Mouse (Mus musculus) MEL (cell line): ENCODE measurements around the gene Pp2d1. TPM values are rescaled to one million over a fixed set of nuclear protein-coding genes. Genes with fewer than 3 reads are reported as not detected.

ENCODE experiments used
- DNase-seq: peaks from one replicate; pipeline ENCODE4 v3.0.0; 2011; ENCODE audit warnings: low read depth, low spot score
- H3K27ac ChIP-seq: 2 replicates; pipeline ENCODE4 v1.5.1; 2012; ENCODE audit warnings: low read depth, mild to moderate bottlenecking, control low read depth, low read length, moderate library complexity; ENCODE audit not compliant: control insufficient read depth
- H3K27me3 ChIP-seq, 2 experiments: fragments of 150-350 bp in 1 of 2; sonication (generic) in 1 of 2; 2 replicates each; pipeline ENCODE4 v1.6.1; 2012; ENCODE audit warnings: low read length in 2 of 2, mild to moderate bottlenecking in 2 of 2, improper control_type of control experiment in 1 of 2, moderate library complexity in 1 of 2; ENCODE audit not compliant: insufficient read depth in 2 of 2, control insufficient read depth in 1 of 2
- H3K36me3 ChIP-seq, 2 experiments: 2 replicates each; pipeline ENCODE4 v1.6.1; 2012 to 2014; ENCODE audit warnings: low read length in 2 of 2, improper control_type of control experiment in 1 of 2, inconsistent platforms in 1 of 2, mild to moderate bottlenecking in 1 of 2; ENCODE audit not compliant: insufficient read depth in 2 of 2, control insufficient read depth in 1 of 2
- H3K4me1 ChIP-seq, 2 experiments: fragments of 150-350 bp in 1 of 2; sonication (generic) in 1 of 2; 2 replicates each; pipeline ENCODE4 v1.6.1; 2012; ENCODE audit warnings: low read length in 2 of 2, improper control_type of control experiment in 1 of 2, mild to moderate bottlenecking in 1 of 2; ENCODE audit not compliant: insufficient read depth in 2 of 2, control insufficient read depth in 1 of 2
- H3K4me3 ChIP-seq, 2 experiments: fragments of 150-350 bp in 1 of 2; sonication (generic) in 1 of 2; 2 replicates each; pipeline ENCODE4 v1.5.1; 2012; ENCODE audit warnings: low read depth in 2 of 2, low read length in 2 of 2, mild to moderate bottlenecking in 2 of 2, moderate library complexity in 2 of 2, control low read depth in 1 of 2, improper control_type of control experiment in 1 of 2; ENCODE audit not compliant: control insufficient read depth in 1 of 2, insufficient read depth in 1 of 2
- H3K79me2 ChIP-seq: 2 replicates; pipeline ENCODE4 v1.6.1; 2012; ENCODE audit warnings: mild to moderate bottlenecking, low read length, moderate library complexity; ENCODE audit not compliant: control insufficient read depth, poor library complexity, insufficient read depth
- H3K9ac ChIP-seq: 2 replicates; pipeline ENCODE4 v1.6.1; 2012; ENCODE audit warnings: low read depth, mild to moderate bottlenecking, control low read depth, low read length, moderate library complexity; ENCODE audit not compliant: control insufficient read depth, poor library complexity, severe bottlenecking
- H3K9me3 ChIP-seq: fragments of 150-350 bp; sonication (generic); replicated peaks from 2 replicates; pipeline ENCODE4 v1.6.1; 2012; ENCODE audit warnings: mild to moderate bottlenecking, low read length, improper control_type of control experiment, moderate library complexity; ENCODE audit not compliant: insufficient read depth
- CHD1 ChIP-seq: IDR thresholded peaks from 2 replicates; pipeline ENCODE4 v1.6.1; 2012; ENCODE audit warnings: low read depth, mild to moderate bottlenecking, inconsistent platforms, low read length, improper control_type of control experiment
- CHD2 ChIP-seq: IDR thresholded peaks from 2 replicates; pipeline ENCODE4 v1.6.1; 2011; ENCODE audit warnings: low read length, improper control_type of control experiment
- CTCF ChIP-seq, 3 experiments: IDR thresholded peaks in 2 of 3; conservative IDR thresholded peaks in 1 of 3; 2 replicates each; pipeline ENCODE4 v1.5.1; 2011 to 2012; ENCODE audit warnings: low read length in 3 of 3, low read depth in 2 of 3, mild to moderate bottlenecking in 2 of 3, improper control_type of control experiment in 1 of 3, inconsistent platforms in 1 of 3, mixed read lengths in 1 of 3, moderate library complexity in 1 of 3; ENCODE audit not compliant: control insufficient read depth in 1 of 3, insufficient read depth in 1 of 3, poor library complexity in 1 of 3, severe bottlenecking in 1 of 3
- EP300 ChIP-seq, 2 experiments: IDR thresholded peaks; 2 replicates each; pipeline ENCODE4 v1.6.1; 2011; ENCODE audit warnings: improper control_type of control experiment in 2 of 2, low read length in 2 of 2, low read depth in 1 of 2, mild to moderate bottlenecking in 1 of 2
- GABPA ChIP-seq: IDR thresholded peaks from 2 replicates; pipeline ENCODE4 v1.6.1; 2012; ENCODE audit warnings: low read depth, mild to moderate bottlenecking, inconsistent platforms, low read length, improper control_type of control experiment, moderate library complexity
- GATA1 ChIP-seq: IDR thresholded peaks from 2 replicates; pipeline ENCODE4 v1.6.1; 2011; ENCODE audit warnings: low read depth, low read length, improper control_type of control experiment
- HCFC1 ChIP-seq: IDR thresholded peaks from 2 replicates; pipeline ENCODE4 v1.6.1; 2012; ENCODE audit warnings: low read depth, mild to moderate bottlenecking, inconsistent platforms, low read length, improper control_type of control experiment, moderate library complexity
- JUND ChIP-seq: IDR thresholded peaks from 2 replicates; pipeline ENCODE4 v1.6.1; 2011; ENCODE audit warnings: low read depth, mild to moderate bottlenecking, improper control_type of control experiment, low read length
- KAT2A ChIP-seq: conservative IDR thresholded peaks from 2 replicates; pipeline ENCODE4 v1.6.1; 2012; ENCODE audit warnings: low read depth, low read length, improper control_type of control experiment, inconsistent platforms
- MAX ChIP-seq: IDR thresholded peaks from 2 replicates; pipeline ENCODE4 v1.6.1; 2011; ENCODE audit warnings: low read length, improper control_type of control experiment
- MAZ ChIP-seq: IDR thresholded peaks from 2 replicates; pipeline ENCODE4 v1.6.1; 2012; ENCODE audit warnings: low read depth, mild to moderate bottlenecking, inconsistent platforms, low read length, improper control_type of control experiment
- MYB ChIP-seq: IDR thresholded peaks from 2 replicates; pipeline ENCODE4 v1.6.1; 2011; ENCODE audit warnings: mild to moderate bottlenecking, low read depth, low read length, improper control_type of control experiment
- MYC ChIP-seq: IDR thresholded peaks from 2 replicates; pipeline ENCODE4 v1.6.1; 2011; ENCODE audit warnings: low read depth, mild to moderate bottlenecking, low read length, improper control_type of control experiment, moderate library complexity
- POLR2AphosphoS2 ChIP-seq: IDR thresholded peaks from 2 replicates; pipeline ENCODE4 v1.6.1; 2011; ENCODE audit warnings: low read length, improper control_type of control experiment
- POLR2AphosphoS5 ChIP-seq: IDR thresholded peaks from 2 replicates; pipeline ENCODE4 v1.6.1; 2012; ENCODE audit warnings: low read depth, borderline replicate concordance, mild to moderate bottlenecking, inconsistent platforms, low read length, moderate library complexity, mixed read lengths
- SMC3 ChIP-seq: IDR thresholded peaks from 2 replicates; pipeline ENCODE4 v1.6.1; 2011; ENCODE audit warnings: low read depth, low read length, improper control_type of control experiment
- TCF12 ChIP-seq: IDR thresholded peaks from 2 replicates; pipeline ENCODE4 v1.6.1; 2014; ENCODE audit warnings: low read depth, mild to moderate bottlenecking, inconsistent platforms, low read length, improper control_type of control experiment, moderate library complexity
- UBTF ChIP-seq: IDR thresholded peaks from 2 replicates; pipeline ENCODE4 v1.6.1; 2012; ENCODE audit warnings: low read depth, mild to moderate bottlenecking, inconsistent platforms, low read length, improper control_type of control experiment, moderate library complexity, borderline replicate concordance; ENCODE audit not compliant: insufficient read depth
- USF1 ChIP-seq: IDR thresholded peaks from 2 replicates; pipeline ENCODE4 v1.6.1; 2014; ENCODE audit warnings: low read depth, mild to moderate bottlenecking, inconsistent platforms, low read length, improper control_type of control experiment, moderate library complexity
- ZKSCAN1 ChIP-seq: IDR thresholded peaks from 2 replicates; pipeline ENCODE4 v1.6.1; 2012; ENCODE audit warnings: low read depth, mild to moderate bottlenecking, inconsistent platforms, low read length, improper control_type of control experiment, moderate library complexity
- ZNF384 ChIP-seq: IDR thresholded peaks from 2 replicates; pipeline ENCODE4 v1.6.1; 2012; ENCODE audit warnings: low read depth, mild to moderate bottlenecking, inconsistent platforms, low read length, improper control_type of control experiment
- polyA plus RNA-seq, 2 experiments: library from polyadenylated mRNA; stranded (reverse) in 1 of 2; unstranded in 1 of 2; fragments of >175 nt in 1 of 2; fragments of >200 nt in 1 of 2; gene quantifications; 2 replicates each; pipeline versions ENCODE4 v1.2.1 to v1.2.4; 2012; ENCODE audit warnings: low replicate concordance in 2 of 2, low read depth in 1 of 2; ENCODE audit not compliant: insufficient read length in 2 of 2, insufficient read depth in 1 of 2, missing spikeins in 1 of 2
- total RNA-seq: library from RNA; depleted of rRNA; stranded (reverse); fragments of 300-350 nt; gene quantifications from 2 replicates; pipeline ENCODE4 v1.2.3, GENCODE M21; 2012

Pp2d1 gene
- total and polyA plus RNA-seq, 3 experiments, result 0.04 to 0.08 TPM; not detected in 1

DNA sequence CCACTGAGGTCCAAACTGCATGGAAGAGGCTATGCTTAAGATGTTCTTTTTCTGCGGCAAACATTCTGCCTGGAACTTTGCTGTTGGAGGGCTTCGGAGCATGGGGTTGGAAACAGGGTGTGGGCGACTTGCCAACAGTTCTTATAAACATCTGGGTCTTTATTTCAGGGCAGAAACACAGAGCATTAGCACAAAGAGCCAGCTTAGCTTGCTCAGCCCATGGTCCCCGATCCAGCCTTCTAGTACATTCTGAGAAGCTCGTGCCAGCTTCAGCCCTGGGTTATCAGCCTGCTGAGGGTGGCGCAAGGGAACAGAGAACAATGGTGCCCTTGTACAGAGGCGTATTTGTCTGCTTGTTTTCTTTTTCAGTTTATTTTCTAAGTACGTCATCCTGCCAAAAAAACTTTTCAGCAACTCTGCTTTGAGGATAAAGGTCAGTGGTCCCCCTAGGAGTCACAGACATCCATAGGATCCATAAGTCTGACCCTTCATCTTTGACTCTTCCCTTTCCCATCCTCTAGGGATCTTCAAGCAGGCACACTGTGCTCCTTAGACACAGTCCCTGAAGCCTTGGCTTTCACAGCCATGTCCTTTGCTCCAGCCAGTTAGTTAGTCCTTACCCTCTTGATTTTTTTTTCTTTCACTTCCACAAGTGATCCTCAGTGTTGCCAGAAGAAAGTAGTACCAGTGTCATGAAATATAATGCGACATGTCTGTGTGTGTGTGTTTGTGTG is 4.5 kb upstream of the Pp2d1 start:
- H3K79me2 ChIP-seq, result no peaks in the 10 kb centered on the region
- no peaks in the 10 kb centered on the region for H3K27me3 ChIP-seq
- peaks cover 0 to 2% of the 10 kb centered on the region in 2 experiments; a peak in 3 of 4 replicates for H3K4me1 ChIP-seq
- no peaks in the 10 kb centered on the region for H3K36me3 ChIP-seq
- H3K27ac ChIP-seq, result no peak overlapping the region
- DNase-seq, result no peak
- no peaks in the 10 kb centered on the region for H3K9me3 ChIP-seq
- no peak overlapping the region for H3K4me3 ChIP-seq
- H3K9ac ChIP-seq, result no peak overlapping the region
- no peak for TF ChIP-seq MAZ
- no peak for TF ChIP-seq HCFC1
- TF ChIP-seq GATA1, result no peak
- TF ChIP-seq SMC3, result no peak
- no peak for TF ChIP-seq JUND
- no peak for TF ChIP-seq TCF12
- TF ChIP-seq ZNF384, result no peak
- no peak for TF ChIP-seq CHD2
- TF ChIP-seq UBTF, result no peak
- no peak for TF ChIP-seq ZKSCAN1
- TF ChIP-seq GABPA, result no peak
- TF ChIP-seq MAX, result no peak
- no peak for TF ChIP-seq USF1
- TF ChIP-seq MYB, result no peak
- no peak for TF ChIP-seq CTCF (IDR thresholded peaks at IDR 0.05 in 2 of 3, conservative IDR thresholded peaks at IDR 0.05 in 1 of 3; ENCODE audit: control insufficient read depth in 1 of 3, insufficient read depth in 1 of 3, low read depth in 2 of 3, low read length in 3 of 3, poor library complexity in 1 of 3, severe bottlenecking in 1 of 3)
- no peak for TF ChIP-seq MYC
- TF ChIP-seq EP300 (IDR thresholded peaks at IDR 0.05; ENCODE audit: low read depth in 1 of 2, low read length in 2 of 2), result no peak
- TF ChIP-seq POLR2AphosphoS5, result no peak

GRCm38 (mm10) chr17:53542536-53542935 is 3.3 kb upstream of the Pp2d1 start:
- Histone ChIP-seq H3K79me2 (no peaks in the 10 kb centered on the region), H3K4me1 (peaks cover 0 to 2% of the 10 kb centered on the region in 2 experiments; a peak in 3 of 4 replicates), H3K27me3 (no peaks in the 10 kb centered on the region), H3K9ac (no peak overlapping the region), H3K9me3 (no peaks in the 10 kb centered on the region), H3K4me3 (no peak overlapping the region), H3K36me3 (no peaks in the 10 kb centered on the region), H3K27ac (no peak overlapping the region)
- no peak for DNase-seq
- TF ChIP-seq POLR2AphosphoS2 (no peak), USF1 (no peak), CHD1 (no peak), KAT2A (no peak)
